ENCODE assay signal across 23 mouse cellular contexts in genomic region chr7:134541699-134542098, GRCm38 (mm10).
A peak's percentile ranks its signal among the peaks of the same experiment; 100 is the strongest.
DNase-seq lines count a peak whose midpoint lies in the region; ATAC-seq and TF ChIP-seq lines count a peak whose summit lies in the region.
"Had no signal": no experiment of that assay in that cellular context is flagged by ENCODE, and none has a peak within 500 bp of the region (broad histone marks: within the 10 kb centered on the region; RNA-seq: fewer than 3 reads in every experiment).

No protein-coding gene starts in this region.

- H3K4me1 ChIP-seq in midbrain, embryonic 14.5 days (ENCODE audit: control insufficient read depth, insufficient read depth, low read length) = no peaks in the 10 kb centered on the region
- no peaks in the 10 kb centered on the region for H3K4me1 ChIP-seq in midbrain, postnatal 0 days (ENCODE audit: insufficient read depth, low read length)
- H3K4me1 ChIP-seq in cortical plate, adult 2 months (ENCODE audit: control insufficient read depth, insufficient read depth, low read length) = no peaks in the 10 kb centered on the region; the same call in 1 of the 2 replicates
- no peaks in the 10 kb centered on the region for H3K4me1 ChIP-seq in lung, adult 2 months (ENCODE audit: control insufficient read depth, insufficient read depth, low read length)
- H3K4me1 ChIP-seq: embryonic facial prominence, embryonic 10.5 days; embryonic facial prominence, embryonic 12.5 days; forebrain, embryonic 13.5 days; forebrain, embryonic 15.5 days had no signal

- H3K27me3 ChIP-seq in midbrain, embryonic 14.5 days (ENCODE audit: control insufficient read depth, insufficient read depth, low read length) = no peaks in the 10 kb centered on the region
- H3K27me3 ChIP-seq in midbrain, postnatal 0 days (ENCODE audit: insufficient read depth, low read length) = no peaks in the 10 kb centered on the region
- no peaks in the 10 kb centered on the region for H3K27me3 ChIP-seq in Patski
- H3K27me3 ChIP-seq: CH12.LX; embryonic facial prominence, embryonic 12.5 days; forebrain, embryonic 13.5 days; forebrain, embryonic 15.5 days had no signal

- H3K9ac ChIP-seq in midbrain, embryonic 14.5 days (replicated peaks; ENCODE audit: low read length) = no peak overlapping the region
- H3K9ac ChIP-seq in midbrain, postnatal 0 days (replicated peaks; ENCODE audit: low read length, poor library complexity, severe bottlenecking) = no peak overlapping the region
- H3K9ac ChIP-seq: embryonic facial prominence, embryonic 12.5 days; forebrain, embryonic 13.5 days; forebrain, embryonic 15.5 days; forebrain, postnatal 0 days had no signal

- no peaks in the 10 kb centered on the region for H3K9me3 ChIP-seq in midbrain, embryonic 14.5 days (ENCODE audit: control insufficient read depth, low read length)
- H3K9me3 ChIP-seq in midbrain, postnatal 0 days (ENCODE audit: low read length) = no peaks in the 10 kb centered on the region
- H3K9me3 ChIP-seq: embryonic facial prominence, embryonic 10.5 days; embryonic facial prominence, embryonic 12.5 days; forebrain, embryonic 13.5 days; forebrain, embryonic 15.5 days had no signal

- peak; percentile 8 for DNase-seq in midbrain, embryonic 14.5 days
- DNase-seq in midbrain, postnatal 0 days (ENCODE audit: low spot score) = no peak
- DNase-seq in Patski (ENCODE audit: low read depth, low spot score) = no peak
- no peak for DNase-seq in frontal cortex, postnatal 25 days (ENCODE audit: low spot score in 2 of 2)
- DNase-seq in lung, adult 2 months = no peak
- DNase-seq: adrenal gland, adult 2 months; adrenal gland, postnatal 10 days; adrenal gland, postnatal 25 days; B cell, adult 2 months; cerebellum, adult 11-12 months; cerebellum, adult 2 months; cerebellum, adult 9-10 months; cerebellum, postnatal 10 days; cerebellum, postnatal 25 days; forebrain, postnatal 0 days had no signal

- no peak for TF ChIP-seq POLR2A in cortical plate, adult 2 months (IDR thresholded peaks at IDR 0.05; ENCODE audit: extremely low read depth, insufficient read depth, low read length)
- TF ChIP-seq POLR2A in lung, adult 2 months (IDR thresholded peaks at IDR 0.05; ENCODE audit: borderline replicate concordance, extremely low read depth, low read depth, low read length) = no peak

- no peak for TF ChIP-seq CTCF in midbrain, postnatal 0 days (IDR thresholded peaks at IDR 0.05)
- peak; percentile 40 for TF ChIP-seq CTCF in Patski (IDR thresholded peaks at IDR 0.05)
- TF ChIP-seq CTCF in cortical plate, adult 2 months (IDR thresholded peaks at IDR 0.05; ENCODE audit: extremely low read depth, insufficient read depth, low read length) = 0 out of 2 replicates have a peak, but pooled peaks have one; percentile 19
- no peak for TF ChIP-seq CTCF in lung, adult 2 months (IDR thresholded peaks at IDR 0.05; ENCODE audit: insufficient read depth, low read length)

- no peak for ATAC-seq in midbrain, embryonic 14.5 days (ENCODE audit: low FRiP score, low TSS enrichment)
- no peak for ATAC-seq in midbrain, postnatal 0 days (ENCODE audit: low FRiP score)
- ATAC-seq in Patski = peak; percentile 69
- ATAC-seq: CD4-positive, CD25-positive, alpha-beta regulatory T cell, adult 4 months; forebrain, embryonic 13.5 days; forebrain, embryonic 15.5 days; forebrain, postnatal 0 days had no signal

- no peak overlapping the region for H3K4me2 ChIP-seq in midbrain, embryonic 14.5 days (ENCODE audit: low read length)
- H3K4me2 ChIP-seq in midbrain, postnatal 0 days (ENCODE audit: low read depth, low read length, poor library complexity, severe bottlenecking) = no peak overlapping the region
- H3K4me2 ChIP-seq: embryonic facial prominence, embryonic 12.5 days; forebrain, embryonic 13.5 days; forebrain, embryonic 15.5 days had no signal

- in situ Hi-C loops in Patski (cut with MboI; ENCODE audit: low pct_unique_long_range_greater_than_20kb) = loop anchor here (10.0 kb wide), 1 partner anchor 277 kb away; no protein-coding TSS in a partner anchor

- POLR2A ChIA-PET in Patski (lab: Charles Lee) = no interaction called here

- H3K27ac ChIP-seq in midbrain, embryonic 14.5 days (replicated peaks; ENCODE audit: low read depth, low read length) = no peak overlapping the region
- no peak overlapping the region for H3K27ac ChIP-seq in midbrain, postnatal 0 days (ENCODE audit: low read depth, low read length)
- no peak overlapping the region for H3K27ac ChIP-seq in cortical plate, adult 2 months (ENCODE audit: insufficient read depth, low read length)
- H3K27ac ChIP-seq: embryonic facial prominence, embryonic 10.5 days; embryonic facial prominence, embryonic 12.5 days; forebrain, embryonic 13.5 days; forebrain, embryonic 15.5 days had no signal

- CTCF ChIA-PET in Patski (lab: Charles Lee) = no interaction called here

- 75% methylated on average over 2 of the region's 2 CpGs for WGBS in midbrain, embryonic 14.5 days
- 53% methylated on average over 2 of the region's 2 CpGs for WGBS in midbrain, postnatal 0 days
- WGBS in lung, adult 2 months = 47% methylated on average over 2 of the region's 2 CpGs

- H3K36me3 ChIP-seq in midbrain, embryonic 14.5 days (ENCODE audit: control insufficient read depth, insufficient read depth, low read length) = no peaks in the 10 kb centered on the region
- no peaks in the 10 kb centered on the region for H3K36me3 ChIP-seq in midbrain, postnatal 0 days (ENCODE audit: insufficient read depth, low read length)
- H3K36me3 ChIP-seq: embryonic facial prominence, embryonic 10.5 days; embryonic facial prominence, embryonic 12.5 days; forebrain, embryonic 15.5 days; G1E had no signal

- H3K4me3 ChIP-seq in midbrain, embryonic 14.5 days (replicated peaks; ENCODE audit: low read depth, low read length) = no peak overlapping the region
- H3K4me3 ChIP-seq in midbrain, postnatal 0 days (ENCODE audit: low read depth, low read length) = no peak overlapping the region
- no peak overlapping the region for H3K4me3 ChIP-seq in cortical plate, adult 2 months (ENCODE audit: insufficient read depth, low read length)
- no peak overlapping the region for H3K4me3 ChIP-seq in lung, adult 2 months (replicated peaks; ENCODE audit: extremely low read depth, low read depth, low read length)
- H3K4me3 ChIP-seq: embryonic facial prominence, embryonic 10.5 days; embryonic facial prominence, embryonic 12.5 days; forebrain, embryonic 13.5 days; forebrain, embryonic 15.5 days had no signal

Comparison
In these comparisons a context has a peak if more than half of its experiments do, and no peak if none do; other contexts are left out.
1. CTCF ChIP-seq: peak in Patski (single experiment) and cortical plate, adult 2 months (single experiment); none in midbrain, postnatal 0 days (single experiment) and lung, adult 2 months (single experiment).